Mouse (Mus musculus) ES-E14 (cell line): Measurements from ENCODE around the gene Ltbp3.

Experiments used
- CHD2 ChIP-seq: IDR thresholded peaks from 2 replicates; pipeline ENCODE4 v1.6.1; 2014; ENCODE audit warnings: mild to moderate bottlenecking, low read depth, low read length, inconsistent platforms
- HCFC1 ChIP-seq: IDR thresholded peaks from 2 replicates; pipeline ENCODE4 v1.6.1; 2012; ENCODE audit warnings: low read length, inconsistent platforms, borderline replicate concordance; ENCODE audit not compliant: insufficient read depth
- ZC3H11A ChIP-seq: IDR thresholded peaks from 2 replicates; pipeline ENCODE4 v1.6.1; 2012; ENCODE audit warnings: low read depth, mild to moderate bottlenecking, inconsistent platforms, low read length, borderline replicate concordance
- ZNF384 ChIP-seq: IDR thresholded peaks from 2 replicates; pipeline ENCODE4 v1.6.1; 2012; ENCODE audit warnings: low read depth, low read length, inconsistent platforms

DNA sequence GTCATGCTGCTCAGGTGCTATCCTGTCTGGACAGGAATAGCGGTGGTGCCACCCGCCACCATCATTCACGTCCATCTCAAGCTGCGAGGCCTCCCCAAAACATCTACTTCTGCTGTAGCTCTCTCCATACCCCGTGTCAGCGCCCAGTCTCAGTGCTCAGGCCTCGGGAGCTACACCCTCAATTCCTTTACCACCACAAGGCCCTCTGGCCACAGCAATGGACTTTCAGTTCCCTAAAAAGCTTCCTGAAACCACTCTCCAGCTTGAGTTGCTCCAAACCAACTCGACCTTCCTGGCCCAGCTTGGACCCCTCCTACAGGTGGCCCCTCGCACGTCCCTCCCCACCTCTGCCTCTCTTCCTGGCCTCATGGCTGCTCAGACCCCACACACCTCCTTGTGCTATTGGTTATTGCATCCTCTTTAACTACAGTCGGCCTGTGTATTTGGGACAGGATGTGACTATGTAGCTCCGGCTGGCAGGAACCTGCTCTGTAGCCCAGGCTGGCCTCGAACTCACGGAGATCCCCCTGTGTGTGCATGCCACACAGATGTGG lies 28.7 kb upstream of the Ltbp3 start:
- no peak for TF ChIP-seq ZC3H11A
- TF ChIP-seq ZNF384: no peak
- no peak for TF ChIP-seq CHD2
- TF ChIP-seq HCFC1: no peak
